Comparison of ENCODE assay signal across 18 mouse cellular contexts in genomic region chr15:30719226-30719625, GRCm38 (mm10).
DNase-seq lines count a peak whose midpoint lies in the region.
"Had no signal": no experiment of that assay in that cellular context is flagged by ENCODE, and none has a peak within 500 bp of the region (broad histone marks: within the 10 kb centered on the region; RNA-seq: fewer than 3 reads in every experiment).

No protein-coding gene starts in this region.

- DNase-seq in frontal cortex, adult 2 months (ENCODE audit: extremely low spot score in 1 of 2, low spot score in 1 of 2), result peak; percentile 33 to 67
- no peak for DNase-seq in frontal cortex, postnatal 25 days (ENCODE audit: low spot score in 2 of 2)
- DNase-seq in brain, adult 2 months (ENCODE audit: low read depth, low spot score), result peak; percentile 83
- peak; percentile 69 for DNase-seq in layer of hippocampus, adult 9-10 months (ENCODE audit: low spot score)
- DNase-seq in telencephalon, adult 2 months (ENCODE audit: low read depth, low spot score), result peak; percentile 70
- DNase-seq in adrenal gland, adult 8-10 months, result no peak
- no peak for DNase-seq in ovary, adult 18-20 months (ENCODE audit: low spot score)
- DNase-seq: adrenal gland, adult 2 months; B cell, adult 2 months; gastrocnemius, postnatal 36 days; heart, postnatal 4 days; kidney, adult 11 months; kidney, postnatal 14 days; liver, embryonic 13.5 days; lung, embryonic 14.5 days; lung, postnatal 36 days; spleen, adult 18-20 months; thymus, postnatal 4 days had no signal

Comparison
In these comparisons a context has a peak if more than half of its experiments do, and no peak if none do; other contexts are left out.
1. DNase-seq: peak in frontal cortex, adult 2 months (2 of 2), brain, adult 2 months (single experiment), layer of hippocampus, adult 9-10 months (single experiment) and telencephalon, adult 2 months (single experiment); none in frontal cortex, postnatal 25 days (0 of 2), adrenal gland, adult 8-10 months (single experiment) and ovary, adult 18-20 months (single experiment).